Mouse (Mus musculus) left cerebral cortex, adult 18-20 months (tissue): ENCODE measurements around the gene Il3. TPM values are rescaled to one million over a fixed set of nuclear protein-coding genes. Genes with fewer than 3 reads are reported as not detected.

Source experiments
- DNase-seq, 2 experiments: peaks; one replicate each; pipeline ENCODE4 v3.0.0; 2021 to 2022; ENCODE audit warnings: low spot score in 2 of 2, mixed read lengths in 1 of 2
- total RNA-seq, 2 experiments: library from RNA; stranded (reverse); gene quantifications; 2 replicates each; pipeline ENCODE4 v1.2.3; 2021

Il3 gene
- total RNA-seq, 2 experiments from 2014 or later: not detected

GRCm38 (mm10) chr11:54219191-54219590 is 47.9 kb downstream of the Il3 start:
- DNase-seq: no peak

- DNase-seq: peak in 1 of 2 experiments; percentile 4
Observed at GRCm38 (mm10) chr11:54217384-54217783, 49.7 kb downstream of the Il3 start.

- DNase-seq: no peak
Observed at GRCm38 (mm10) chr11:54216091-54216490, 51.0 kb downstream of the Il3 start.

Other genes starting within 250 kb of the Il3 start
- gene Slc22a4, start 239.2 kb downstream of the Il3 start, total RNA-seq: 1 to 10 TPM; 6.7 to 7.1 TPM
- 10 to 100 TPM; 13.5 to 14.5 TPM for gene Pdlim4, start 198.3 kb downstream of the Il3 start, total RNA-seq
- 10 to 100 TPM; 22.8 to 24.3 TPM for gene P4ha2, start 167.2 kb downstream of the Il3 start, total RNA-seq
- not detected for gene Csf2, start 17.6 kb downstream of the Il3 start, total RNA-seq
- gene Acsl6, start 36.5 kb upstream of the Il3 start, total RNA-seq: 100 to 1,000 TPM; 178 to 205 TPM
- not detected for gene Meikin, start 103.4 kb upstream of the Il3 start, total RNA-seq
- 10 to 100 TPM; 39.8 to 40.5 TPM for gene Fnip1, start 170.9 kb upstream of the Il3 start, total RNA-seq